Mouse (Mus musculus) left cerebral cortex, postnatal 4 days (tissue): ENCODE measurements at regions not wholly inside any gene's neighbourhood (a gene's known extent, or its start where the extent isn't known, plus 50 kb on each side); places are given as distances from the start of the nearest gene placed in this dataset. TPM values are rescaled to one million over a fixed set of nuclear protein-coding genes. Genes with fewer than 3 reads are reported as not detected.

Experiments
- microRNA-seq: library from miRNA; unstranded; fragments of <30 nt; microRNA quantifications from one replicate; pipeline ENCODE4 v1.2.0, GENCODE M21; 2022

Small RNAs in the stretch of these regions (microRNA-seq; reads per million reads assigned to microRNA genes)
- gene Mir6341, result not detected
